Comparison of ENCODE assay signal across 10 mouse cellular contexts in genomic region chr8:57579845-57580244, GRCm38 (mm10).
DNase-seq lines count a peak whose midpoint lies in the region; ATAC-seq and TF ChIP-seq lines count a peak whose summit lies in the region.
"Had no signal": no experiment of that assay in that cellular context is flagged by ENCODE, and none has a peak within 500 bp of the region (broad histone marks: within the 10 kb centered on the region; RNA-seq: fewer than 3 reads in every experiment).

No protein-coding gene starts in this region.

- no peak for TF ChIP-seq CTCF in G1E (IDR thresholded peaks at IDR 0.05; ENCODE audit: low read depth, low read length)
- TF ChIP-seq CTCF in midbrain, postnatal 0 days (IDR thresholded peaks at IDR 0.05) = no peak

- WGBS in intestine, embryonic 16.5 days = 64% methylated on average over 6 of the region's 6 CpGs
- 89% methylated on average over 6 of the region's 6 CpGs for WGBS in midbrain, postnatal 0 days

- peak; percentile 37 for ATAC-seq in G1E (ENCODE audit: extremely low read depth, insufficient number of reproducible peaks, low FRiP score, poor library complexity, severe bottlenecking)
- ATAC-seq in intestine, embryonic 16.5 days = peak; percentile 68
- ATAC-seq in midbrain, postnatal 0 days (ENCODE audit: low FRiP score) = no peak

- peak; percentile 40 for DNase-seq in 3T3-L1 (ENCODE audit: low read depth, low spot score)
- DNase-seq in G1E (ENCODE audit: low spot score) = peak; percentile 21
- peak; percentile 46 to 55 for DNase-seq in natural killer cell, adult 2 months (ENCODE audit: low spot score in 2 of 2)
- DNase-seq in layer of hippocampus, adult 9-11 months = no peak
- DNase-seq in right cerebral cortex, postnatal 14 days = no peak
- no peak for DNase-seq in embryo, embryonic 11 days
- DNase-seq in midbrain, postnatal 0 days (ENCODE audit: low spot score) = no peak

- no peaks in the 10 kb centered on the region for H3K27me3 ChIP-seq in G1E (ENCODE audit: insufficient read depth, low read length)
- H3K27me3 ChIP-seq in intestine, embryonic 16.5 days (replicated peaks; ENCODE audit: control insufficient read depth, insufficient read depth, low read length) = no peaks in the 10 kb centered on the region
- H3K27me3 ChIP-seq in midbrain, postnatal 0 days (ENCODE audit: insufficient read depth, low read length) = no peaks in the 10 kb centered on the region
- H3K27me3 ChIP-seq: forebrain, embryonic 12.5 days had no signal

- H3K4me1 ChIP-seq in G1E (ENCODE audit: insufficient read depth, low read depth, low read length) = peaks cover 57% of the 10 kb centered on the region
- H3K4me1 ChIP-seq in intestine, embryonic 16.5 days (ENCODE audit: control insufficient read depth, insufficient read depth, low read length) = peaks cover 19% of the 10 kb centered on the region; the same call in 1 of the 2 replicates
- H3K4me1 ChIP-seq in midbrain, postnatal 0 days (ENCODE audit: insufficient read depth, low read length) = no peaks in the 10 kb centered on the region

- H3K4me2 ChIP-seq in intestine, embryonic 16.5 days (ENCODE audit: low read depth, low read length) = no peak overlapping the region
- no peak overlapping the region for H3K4me2 ChIP-seq in midbrain, postnatal 0 days (ENCODE audit: low read depth, low read length, poor library complexity, severe bottlenecking)
- H3K4me2 ChIP-seq: forebrain, embryonic 12.5 days; hindbrain, embryonic 14.5 days had no signal

- no peak overlapping the region for H3K9ac ChIP-seq in intestine, embryonic 16.5 days (ENCODE audit: low read depth, low read length)
- no peak overlapping the region for H3K9ac ChIP-seq in midbrain, postnatal 0 days (replicated peaks; ENCODE audit: low read length, poor library complexity, severe bottlenecking)
- H3K9ac ChIP-seq: forebrain, embryonic 12.5 days; hindbrain, embryonic 14.5 days had no signal

- no peak overlapping the region for H3K27ac ChIP-seq in intestine, embryonic 16.5 days (ENCODE audit: low read length)
- H3K27ac ChIP-seq in midbrain, postnatal 0 days (ENCODE audit: low read depth, low read length) = no peak overlapping the region
- H3K27ac ChIP-seq: forebrain, embryonic 12.5 days; hindbrain, embryonic 14.5 days had no signal

- H3K9me3 ChIP-seq in G1E (replicated peaks) = no peaks in the 10 kb centered on the region
- H3K9me3 ChIP-seq in intestine, embryonic 16.5 days (ENCODE audit: control insufficient read depth, low read length) = no peaks in the 10 kb centered on the region
- no peaks in the 10 kb centered on the region for H3K9me3 ChIP-seq in midbrain, postnatal 0 days (ENCODE audit: low read length)
- H3K9me3 ChIP-seq: forebrain, embryonic 12.5 days had no signal

- peak overlapping the region; percentile 48; the same call in 1 of the 2 replicates for H3K4me3 ChIP-seq in G1E (ENCODE audit: low read depth, low read length)
- no peak overlapping the region for H3K4me3 ChIP-seq in intestine, embryonic 16.5 days (ENCODE audit: low read length)
- H3K4me3 ChIP-seq in midbrain, postnatal 0 days (ENCODE audit: low read depth, low read length) = no peak overlapping the region
- H3K4me3 ChIP-seq: forebrain, embryonic 12.5 days had no signal

- H3K36me3 ChIP-seq in G1E (replicated peaks) = peaks cover 26% of the 10 kb centered on the region
- 0 out of 2 replicates have a peak, but pooled peaks cover 4% of the 10 kb centered on the region for H3K36me3 ChIP-seq in intestine, embryonic 16.5 days (ENCODE audit: control insufficient read depth, insufficient read depth, low read length)
- H3K36me3 ChIP-seq in midbrain, postnatal 0 days (ENCODE audit: insufficient read depth, low read length) = no peaks in the 10 kb centered on the region
- H3K36me3 ChIP-seq: forebrain, embryonic 12.5 days had no signal

Comparison
In these comparisons a context has a peak if more than half of its experiments do, and no peak if none do; other contexts are left out.
1. DNase-seq: peak in 3T3-L1 (single experiment), G1E (single experiment) and natural killer cell, adult 2 months (2 of 2); none in layer of hippocampus, adult 9-11 months (single experiment), right cerebral cortex, postnatal 14 days (single experiment), embryo, embryonic 11 days (single experiment) and midbrain, postnatal 0 days (single experiment).